Mouse (Mus musculus) C2C12 (cell line): ENCODE results near the gene Ankfy1.
A peak's percentile ranks its signal among the peaks of the same experiment; 100 is the strongest.

Source experiments
- CTCF ChIP-seq: IDR thresholded peaks from one replicate; pipeline ENCODE4 v1.5.1; 2011; ENCODE audit not compliant: control insufficient read depth, insufficient read depth, insufficient read length
- MAX ChIP-seq: IDR thresholded peaks from one replicate; pipeline ENCODE4 v1.6.1; 2011; ENCODE audit warnings: mild to moderate bottlenecking, control low read depth

- no peak for TF ChIP-seq CTCF
- TF ChIP-seq MAX, result peak; percentile 30
Observed at GRCm38 (mm10) chr11:72689551-72690510, at the start of gene Ankfy1.
